In genomic region chr15:77141711-77142110, GRCm38 (mm10) we compare ENCODE assay signal across 20 mouse cellular contexts.
A peak's percentile ranks its signal among the peaks of the same experiment; 100 is the strongest.
DNase-seq lines count a peak whose midpoint lies in the region; ATAC-seq and TF ChIP-seq lines count a peak whose summit lies in the region.
"Had no signal": no experiment of that assay in that cellular context is flagged by ENCODE, and none has a peak within 500 bp of the region (broad histone marks: within the 10 kb centered on the region; RNA-seq: fewer than 3 reads in every experiment).

No protein-coding gene starts in this region.

- no peaks in the 10 kb centered on the region for H3K9me3 ChIP-seq in heart, embryonic 13.5 days
- no peaks in the 10 kb centered on the region for H3K9me3 ChIP-seq in liver, embryonic 13.5 days (replicated peaks)
- no peaks in the 10 kb centered on the region for H3K9me3 ChIP-seq in liver, postnatal 0 days (ENCODE audit: low read length)
- H3K9me3 ChIP-seq: forebrain, embryonic 15.5 days; G1E; hindbrain, embryonic 15.5 days; limb, embryonic 15.5 days had no signal

- H3K4me1 ChIP-seq in heart, embryonic 13.5 days: peaks cover 76% of the 10 kb centered on the region
- H3K4me1 ChIP-seq in liver, embryonic 13.5 days (replicated peaks): peaks cover 12% of the 10 kb centered on the region
- H3K4me1 ChIP-seq in liver, postnatal 0 days (ENCODE audit: insufficient read depth): peaks cover 10% of the 10 kb centered on the region; the same call in 1 of the 2 replicates

- no peaks in the 10 kb centered on the region for H3K27me3 ChIP-seq in heart, embryonic 13.5 days (replicated peaks)
- no peaks in the 10 kb centered on the region for H3K27me3 ChIP-seq in liver, embryonic 13.5 days
- H3K27me3 ChIP-seq in liver, postnatal 0 days (ENCODE audit: insufficient read depth, low read length): no peaks in the 10 kb centered on the region
- H3K27me3 ChIP-seq: forebrain, embryonic 15.5 days; hindbrain, embryonic 15.5 days; limb, embryonic 15.5 days had no signal

- TF ChIP-seq CTCF in liver, postnatal 0 days (IDR thresholded peaks at IDR 0.05; ENCODE audit: low read depth): no peak

- peak overlapping the region; percentile 20 for H3K9ac ChIP-seq in heart, embryonic 13.5 days
- no peak overlapping the region for H3K9ac ChIP-seq in liver, embryonic 13.5 days
- H3K9ac ChIP-seq in liver, postnatal 0 days (replicated peaks): no peak overlapping the region
- H3K9ac ChIP-seq: forebrain, embryonic 15.5 days; hindbrain, embryonic 15.5 days; limb, embryonic 15.5 days had no signal

- H3K4me3 ChIP-seq in heart, embryonic 13.5 days: no peak overlapping the region
- H3K4me3 ChIP-seq in liver, embryonic 13.5 days (replicated peaks): no peak overlapping the region
- no peak overlapping the region for H3K4me3 ChIP-seq in liver, postnatal 0 days (ENCODE audit: low read depth, low read length)
- H3K4me3 ChIP-seq: erythroblast, embryonic 14.5 days; forebrain, embryonic 15.5 days; hindbrain, embryonic 15.5 days; limb, embryonic 15.5 days had no signal

- no peak for TF ChIP-seq EP300 in liver, postnatal 0 days (IDR thresholded peaks at IDR 0.05; ENCODE audit: low read depth)

- no peak for ATAC-seq in cerebellum, adult (ENCODE audit: insufficient number of reproducible peaks, low FRiP score, low TSS enrichment)
- no peak for ATAC-seq in heart, embryonic 13.5 days (ENCODE audit: extremely low read depth, insufficient number of reproducible peaks, low FRiP score, low TSS enrichment)
- no peak for ATAC-seq in liver, embryonic 13.5 days (ENCODE audit: low read depth)
- ATAC-seq in liver, postnatal 0 days: no peak
- ATAC-seq in frontal cortex, adult (ENCODE audit: low TSS enrichment): no peak
- ATAC-seq: CD4-positive, CD25-positive, alpha-beta regulatory T cell, adult 4 months; forebrain, embryonic 15.5 days; lung, postnatal 0 days; midbrain, embryonic 16.5 days had no signal

- 53% methylated on average over 4 of the region's 4 CpGs for WGBS in heart, embryonic 13.5 days
- 61% methylated on average over 4 of the region's 4 CpGs for WGBS in liver, embryonic 13.5 days (ENCODE audit: insufficient replicate concordance)
- 46% methylated on average over 4 of the region's 4 CpGs for WGBS in liver, postnatal 0 days (ENCODE audit: insufficient replicate concordance)

- DNase-seq in cerebellum, adult 11 months: peak; percentile 35
- no peak for DNase-seq in heart, postnatal 36 days
- no peak for DNase-seq in liver, embryonic 13.5 days
- no peak for DNase-seq in liver, postnatal 0 days
- DNase-seq in cerebellum, postnatal 25 days: peak; percentile 54 to 70
- DNase-seq: kidney, adult 18-20 months; kidney, postnatal 36 days; layer of hippocampus, postnatal 36 days; thymus, postnatal 4 days had no signal

- H3K27ac ChIP-seq in heart, embryonic 13.5 days (replicated peaks): peak overlapping the region; percentile 42; the same call in 1 of the 2 replicates
- H3K27ac ChIP-seq in liver, embryonic 13.5 days: peak overlapping the region; percentile 53
- no peak overlapping the region for H3K27ac ChIP-seq in liver, postnatal 0 days (ENCODE audit: low read depth)
- H3K27ac ChIP-seq: forebrain, embryonic 15.5 days; hindbrain, embryonic 15.5 days; limb, embryonic 15.5 days had no signal

- intact Hi-C loops in heart, postnatal 36 days (cut with DNase I): no loop called here

- H3K36me3 ChIP-seq in heart, embryonic 13.5 days: peaks cover 16% of the 10 kb centered on the region
- H3K36me3 ChIP-seq in liver, embryonic 13.5 days: no peaks in the 10 kb centered on the region; the same call in 1 of the 2 replicates
- H3K36me3 ChIP-seq in liver, postnatal 0 days (replicated peaks; ENCODE audit: insufficient read depth, low read length): no peaks in the 10 kb centered on the region
- H3K36me3 ChIP-seq: forebrain, embryonic 15.5 days; G1E; hindbrain, embryonic 15.5 days had no signal

- H3K4me2 ChIP-seq in heart, embryonic 13.5 days: no peak overlapping the region
- H3K4me2 ChIP-seq in liver, embryonic 13.5 days: no peak overlapping the region
- H3K4me2 ChIP-seq in liver, postnatal 0 days (ENCODE audit: low read depth, low read length): no peak overlapping the region
- H3K4me2 ChIP-seq: forebrain, embryonic 15.5 days; hindbrain, embryonic 15.5 days; limb, embryonic 15.5 days had no signal

Comparison
In these comparisons a context has a peak if more than half of its experiments do, and no peak if none do; other contexts are left out.
1. DNase-seq: peak in cerebellum, adult 11 months (single experiment) and cerebellum, postnatal 25 days (2 of 2); none in heart, postnatal 36 days (0 of 2), liver, embryonic 13.5 days (single experiment) and liver, postnatal 0 days (single experiment).